Mouse (Mus musculus) heart, embryonic 15.5 days (tissue): ENCODE results near the gene Ckap5. TPM values are rescaled to one million over a fixed set of nuclear protein-coding genes. Genes with fewer than 3 reads are reported as not detected.
A peak's percentile ranks its signal among the peaks of the same experiment; 100 is the strongest.
"Not testable (repeated sequence)": the region's sequence is repeated elsewhere in the genome, so short reads cannot be mapped to it uniquely, and the experiment has no call there.

Source experiments
- ATAC-seq: fragments of 200-750 bp; cut with Nextera tagmentation; replicated peaks from 2 replicates; pipeline ENCODE4 v1.8.0; 2017; ENCODE audit warnings: low read depth, moderate TSS enrichment; ENCODE audit not compliant: insufficient number of reproducible peaks, insufficient read depth, low FRiP score
- H3K27ac ChIP-seq: fragments of 300-500 bp; sonication (generic); 2 replicates; pipeline ENCODE4 v1.5.1; 2015; ENCODE audit warnings: mild to moderate bottlenecking, inconsistent platforms
- H3K27me3 ChIP-seq: fragments of 300-500 bp; sonication (generic); 2 replicates; pipeline ENCODE4 v1.6.1; 2015; ENCODE audit warnings: inconsistent platforms
- H3K36me3 ChIP-seq: fragments of 300-500 bp; sonication (generic); 2 replicates; pipeline ENCODE4 v1.6.1; 2015; ENCODE audit warnings: mild to moderate bottlenecking, inconsistent platforms
- H3K4me1 ChIP-seq: fragments of 300-500 bp; sonication (generic); replicated peaks from 2 replicates; pipeline ENCODE4 v1.6.1; 2015; ENCODE audit warnings: inconsistent platforms
- H3K4me2 ChIP-seq: fragments of 300-500 bp; sonication (generic); 2 replicates; pipeline ENCODE4 v1.6.1; 2015; ENCODE audit warnings: inconsistent platforms, mild to moderate bottlenecking, moderate library complexity
- H3K4me3 ChIP-seq: fragments of 300-500 bp; sonication (generic); 2 replicates; pipeline ENCODE4 v1.5.1; 2015; ENCODE audit warnings: mild to moderate bottlenecking, inconsistent platforms
- H3K9ac ChIP-seq: fragments of 300-500 bp; sonication (generic); 2 replicates; pipeline ENCODE4 v1.6.1; 2015; ENCODE audit warnings: mild to moderate bottlenecking, inconsistent platforms
- H3K9me3 ChIP-seq: fragments of 300-500 bp; sonication (generic); replicated peaks from 2 replicates; pipeline ENCODE4 v1.6.1; 2016; ENCODE audit warnings: inconsistent platforms
- WGBS: fragments of 180-500 bp; shearing (Covaris S2); methylation state at CpG from one replicate; pipeline ENCODE4 v1.1.7; 2015; ENCODE audit warnings: mixed read lengths; 5-methylcytosine and 5-hydroxymethylcytosine counted together
- polyA plus RNA-seq: library from polyadenylated mRNA; unstranded; fragments of >200 nt; fragmentation: Nextera tagmentation; extraction: Ambion mirVana; gene quantifications from 2 replicates; pipeline ENCODE4 v1.2.1, GENCODE M21; 2015

The Ckap5 gene
- polyA plus RNA-seq, 1 experiment from 2014 or later: 65.8 TPM

- no peaks in the 10 kb centered on the region for H3K36me3 ChIP-seq
- no peaks in the 10 kb centered on the region for H3K27me3 ChIP-seq
- 20% methylated on average over 2 of the region's 2 CpGs for WGBS
- H3K4me2 ChIP-seq: no peak overlapping the region
- no peak overlapping the region for H3K9ac ChIP-seq
- no peak overlapping the region for H3K27ac ChIP-seq
- H3K4me1 ChIP-seq: peaks cover 5% of the 10 kb centered on the region
- no peaks in the 10 kb centered on the region for H3K9me3 ChIP-seq
- no peak for ATAC-seq
- no peak overlapping the region for H3K4me3 ChIP-seq
Observed at GRCm38 (mm10) chr2:91517186-91517585, 9.4 kb upstream of the Ckap5 start.

DNA sequence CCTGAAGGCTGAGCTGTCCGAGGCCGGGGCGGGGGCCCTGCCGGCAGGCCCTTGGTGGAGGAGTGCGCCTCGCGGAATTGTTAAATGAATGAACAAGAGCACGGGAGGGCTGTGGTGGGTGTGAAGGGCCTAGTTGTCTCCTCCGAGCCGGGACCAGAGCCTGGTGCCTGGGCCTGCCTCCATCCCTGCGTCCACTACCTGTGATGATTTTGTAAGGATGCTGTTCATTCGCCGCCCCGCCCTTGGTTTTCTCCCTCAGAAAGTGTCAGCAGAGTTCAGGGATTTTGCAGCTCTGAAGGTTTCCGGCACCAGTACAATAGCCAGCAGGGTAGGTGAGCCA is 555 bp downstream of the Ckap5 start:
- H3K9me3 ChIP-seq: no peaks in the 10 kb centered on the region
- no peaks in the 10 kb centered on the region for H3K27me3 ChIP-seq
- H3K4me2 ChIP-seq: peak overlapping the region; percentile 70
- H3K4me3 ChIP-seq: peak overlapping the region; percentile 93
- 1% methylated on average over 15 of the region's 15 CpGs for WGBS
- H3K27ac ChIP-seq: peak overlapping the region; percentile 84
- H3K36me3 ChIP-seq: peaks cover 11% of the 10 kb centered on the region
- H3K9ac ChIP-seq: peak overlapping the region; percentile 90
- peak; percentile 69; the same call in 1 of the 2 replicates for ATAC-seq
- H3K4me1 ChIP-seq: peaks cover 4% of the 10 kb centered on the region

DNA sequence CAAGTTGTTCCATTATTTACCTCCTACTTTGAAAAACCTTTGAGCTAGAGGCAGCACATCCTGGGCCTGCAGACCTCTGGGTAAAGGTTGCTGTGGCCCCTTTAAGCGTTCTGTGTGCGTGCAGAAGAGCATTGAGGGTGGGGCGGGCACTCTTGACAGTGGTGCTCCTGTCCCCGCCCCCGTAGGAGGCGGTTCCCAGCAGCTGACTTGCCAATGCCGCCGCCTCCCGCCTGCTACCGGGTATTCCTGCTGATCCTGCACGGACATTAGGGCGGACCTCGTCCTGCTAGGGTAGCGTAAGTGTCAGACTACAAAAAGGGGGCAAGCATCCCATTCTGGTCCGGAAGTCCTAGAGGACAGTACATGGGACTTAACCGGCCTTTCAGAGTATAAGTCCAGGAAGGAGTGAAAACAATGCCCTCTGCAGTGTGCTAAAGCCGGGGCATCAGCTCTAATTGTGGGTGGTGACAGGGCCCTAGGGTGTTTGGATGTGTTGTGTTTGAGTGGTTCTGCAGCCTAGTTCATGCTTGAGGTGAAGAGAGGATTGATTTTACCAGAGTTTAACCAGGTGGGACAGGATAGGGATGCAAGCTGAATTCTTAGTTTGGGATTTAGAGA is 11.1 kb downstream of the Ckap5 start:
- peak overlapping the region; percentile 82 for H3K27ac ChIP-seq

GRCm38 (mm10) chr2:91568125-91568524 is 41.6 kb downstream of the Ckap5 start:
- Histone ChIP-seq H3K27me3 (no peaks in the 10 kb centered on the region), H3K9ac (no peak overlapping the region), H3K9me3 (no peaks in the 10 kb centered on the region), H3K4me2 (no peak overlapping the region), H3K36me3 (peaks cover 83% of the 10 kb centered on the region), H3K27ac (no peak overlapping the region), H3K4me3 (no peak overlapping the region), H3K4me1 (no peaks in the 10 kb centered on the region)
- 83% methylated on average over 2 of the region's 2 CpGs for WGBS
- no peak for ATAC-seq

More for the DNA sequence above, 11.1 kb downstream of the Ckap5 start:
- Histone ChIP-seq H3K4me1 (peaks cover 13% of the 10 kb centered on the region), H3K9me3 (no peaks in the 10 kb centered on the region), H3K27me3 (no peaks in the 10 kb centered on the region), H3K4me3 (peak overlapping the region; percentile 57), H3K4me2 (peak overlapping the region; percentile 73), H3K9ac (peak overlapping the region; percentile 52; the same call in 1 of the 2 replicates), H3K36me3 (no peaks in the 10 kb centered on the region)
- WGBS: 2% methylated on average over 17 of the region's 17 CpGs
- peak; percentile 99 for ATAC-seq

DNA sequence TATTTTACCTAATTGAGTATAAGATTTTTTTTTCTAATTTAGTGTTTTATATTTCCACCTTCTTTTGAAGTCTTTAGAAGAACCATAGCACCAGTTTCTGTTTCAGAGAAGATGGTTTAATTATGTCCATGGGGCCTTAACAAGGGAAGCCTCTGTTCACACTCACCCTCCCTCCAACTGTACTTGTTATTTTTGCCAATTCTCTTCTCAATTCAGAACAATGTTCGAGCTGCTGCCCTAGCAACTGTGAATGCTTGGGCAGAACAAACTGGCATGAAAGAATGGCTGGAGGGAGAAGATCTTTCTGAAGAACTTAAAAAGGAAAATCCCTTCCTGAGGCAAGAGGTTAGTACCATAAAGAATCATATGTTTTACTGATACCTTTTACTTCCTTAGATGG is 54.3 kb downstream of the Ckap5 start:
- Histone ChIP-seq H3K27ac (no peak overlapping the region), H3K4me2 (no peak overlapping the region), H3K9ac (no peak overlapping the region), H3K27me3 (no peaks in the 10 kb centered on the region), H3K4me1 (no peaks in the 10 kb centered on the region), H3K9me3 (no peaks in the 10 kb centered on the region; the same call in 1 of the 2 replicates), H3K36me3 (peaks cover 68% of the 10 kb centered on the region), H3K4me3 (no peak overlapping the region)
- 86% methylated on average over 1 of the region's 1 CpGs for WGBS
- no peak for ATAC-seq

DNA sequence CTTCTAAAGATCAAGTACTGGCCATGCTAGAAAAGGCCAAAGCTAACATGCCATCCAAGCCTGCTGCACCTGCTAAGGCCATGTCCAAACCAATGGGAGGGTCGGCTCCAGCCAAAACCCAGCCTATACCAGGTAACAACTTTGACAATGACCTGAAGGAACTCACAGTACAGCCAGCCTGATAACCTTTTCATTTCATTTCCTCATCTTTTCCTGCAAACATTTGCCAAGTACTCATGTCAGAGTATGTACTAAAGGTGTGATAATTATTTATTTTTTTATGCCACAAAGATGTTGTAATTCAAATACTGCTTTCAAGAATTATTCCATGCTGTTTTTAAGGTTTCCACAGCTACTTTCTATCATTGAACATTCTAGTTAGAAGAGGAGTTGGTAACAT is 59.7 kb downstream of the Ckap5 start:
- ATAC-seq: no peak
- H3K27ac ChIP-seq: no peak overlapping the region
- 86% methylated on average over 1 of the region's 1 CpGs for WGBS
- no peak overlapping the region for H3K4me3 ChIP-seq
- no peak overlapping the region for H3K9ac ChIP-seq
- H3K27me3 ChIP-seq: no peaks in the 10 kb centered on the region
- H3K4me1 ChIP-seq: no peaks in the 10 kb centered on the region
- H3K4me2 ChIP-seq: no peak overlapping the region
- H3K9me3 ChIP-seq: no peaks in the 10 kb centered on the region
- peaks cover 69% of the 10 kb centered on the region for H3K36me3 ChIP-seq

DNA sequence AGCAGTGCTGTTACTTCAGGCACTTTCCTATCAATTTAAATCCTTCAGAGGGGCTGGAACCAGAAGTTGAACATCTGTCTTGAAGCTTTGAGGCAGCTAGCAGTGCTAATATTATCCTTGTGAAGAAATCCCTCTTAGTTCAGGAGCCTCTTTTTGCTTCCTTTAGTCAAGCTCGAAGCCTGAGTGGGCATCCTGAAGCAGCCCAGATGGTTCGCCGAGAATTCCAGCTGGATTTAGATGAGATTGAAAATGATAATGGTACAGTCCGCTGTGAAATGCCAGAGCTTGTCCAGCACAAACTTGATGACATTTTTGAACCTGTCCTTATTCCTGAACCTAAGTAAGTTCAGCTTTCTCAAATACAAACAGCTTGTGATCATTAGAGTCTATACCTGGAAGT is 73.9 kb downstream of the Ckap5 start:
- H3K9ac ChIP-seq: no peak overlapping the region
- WGBS: 94% methylated on average over 4 of the region's 4 CpGs
- no peak for ATAC-seq
- no peak overlapping the region for H3K4me3 ChIP-seq
- no peaks in the 10 kb centered on the region for H3K27me3 ChIP-seq
- H3K4me2 ChIP-seq: no peak overlapping the region
- H3K27ac ChIP-seq: no peak overlapping the region
- peaks cover 75% of the 10 kb centered on the region for H3K36me3 ChIP-seq
- H3K4me1 ChIP-seq: no peaks in the 10 kb centered on the region
- H3K9me3 ChIP-seq: no peaks in the 10 kb centered on the region

DNA sequence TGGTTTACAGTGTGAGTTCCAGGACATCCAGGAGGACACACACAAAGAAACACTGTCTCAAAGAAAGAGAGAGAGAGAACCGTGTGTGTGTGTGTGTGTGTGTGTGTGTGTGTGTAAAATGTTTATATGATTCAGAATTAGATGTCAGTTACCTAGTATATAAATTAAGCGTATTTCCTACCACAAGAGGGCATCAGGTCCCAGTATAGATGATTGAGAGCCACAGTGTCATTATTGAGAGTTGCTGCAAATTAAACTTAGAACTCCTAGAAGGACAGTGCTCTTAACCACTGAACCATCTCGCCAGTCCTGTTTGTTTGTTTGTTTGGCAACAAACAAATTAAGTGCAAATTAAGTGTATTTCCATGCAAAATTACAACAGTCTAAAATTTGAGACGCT is 75.8 kb downstream of the Ckap5 start:
- 92% methylated on average over 4 of the region's 4 CpGs for WGBS

DNA sequence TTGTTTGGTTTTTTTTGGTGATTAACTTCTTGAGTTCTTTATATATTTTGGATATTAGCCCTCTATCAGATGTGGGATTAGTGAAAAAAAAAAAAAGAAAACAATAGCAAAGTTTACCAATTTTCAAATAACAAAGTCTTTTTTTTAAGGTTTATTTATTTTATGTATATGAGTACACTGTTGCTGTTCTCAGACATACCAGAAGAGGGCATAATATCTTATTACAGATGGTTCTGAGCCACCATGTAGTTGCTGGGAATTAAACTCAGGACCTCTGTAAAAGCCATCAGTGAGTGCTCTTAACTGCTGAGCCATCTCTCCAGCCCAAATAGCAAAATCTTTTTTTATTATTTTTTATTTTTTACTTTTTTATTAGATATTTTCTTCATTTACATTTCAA is 82.8 kb downstream of the Ckap5 start:
- not testable (repeated sequence) for H3K4me3 ChIP-seq

More for the DNA sequence above, 75.8 kb downstream of the Ckap5 start:
- no peak for ATAC-seq
- no peak overlapping the region for H3K4me2 ChIP-seq
- H3K4me3 ChIP-seq: no peak overlapping the region
- H3K27me3 ChIP-seq: no peaks in the 10 kb centered on the region
- H3K36me3 ChIP-seq: peaks cover 74% of the 10 kb centered on the region
- H3K9ac ChIP-seq: no peak overlapping the region
- H3K9me3 ChIP-seq: no peaks in the 10 kb centered on the region
- H3K27ac ChIP-seq: no peak overlapping the region
- no peaks in the 10 kb centered on the region for H3K4me1 ChIP-seq

DNA sequence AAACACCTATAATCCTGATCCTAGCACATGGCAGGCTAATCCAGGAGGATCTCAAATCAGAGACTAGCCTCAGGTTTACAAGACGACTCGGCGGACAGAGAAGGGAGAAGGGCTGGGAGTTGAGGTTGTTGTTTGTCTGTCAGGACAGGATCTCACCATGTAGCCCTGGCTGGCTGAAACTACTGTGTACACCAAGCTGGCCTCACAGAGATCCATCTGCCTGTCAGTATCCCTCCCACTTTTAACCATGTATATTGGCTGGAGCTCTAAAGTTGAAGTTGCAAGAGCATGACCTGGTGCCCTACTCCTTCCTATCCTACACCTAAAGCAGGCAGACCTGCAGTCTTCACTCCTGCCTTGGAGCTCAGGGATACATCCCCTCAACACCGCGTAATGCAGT is 95.8 kb downstream of the Ckap5 start:
- Histone ChIP-seq H3K4me3 (no peak overlapping the region), H3K4me2 (no peak overlapping the region), H3K9ac (no peak overlapping the region), H3K36me3 (peaks cover 49% of the 10 kb centered on the region), H3K27ac (no peak overlapping the region), H3K27me3 (no peaks in the 10 kb centered on the region), H3K9me3 (no peaks in the 10 kb centered on the region), H3K4me1 (no peaks in the 10 kb centered on the region)
- ATAC-seq: no peak
- WGBS: 89% methylated on average over 5 of the region's 5 CpGs

More for the DNA sequence above, 82.8 kb downstream of the Ckap5 start:
- H3K4me1 ChIP-seq, H3K9me3 ChIP-seq, H3K4me2 ChIP-seq, H3K9ac ChIP-seq, H3K27me3 ChIP-seq, H3K27ac ChIP-seq, ATAC-seq: not testable (repeated sequence)
- peaks cover 68% of the 10 kb centered on the region for H3K36me3 ChIP-seq

DNA sequence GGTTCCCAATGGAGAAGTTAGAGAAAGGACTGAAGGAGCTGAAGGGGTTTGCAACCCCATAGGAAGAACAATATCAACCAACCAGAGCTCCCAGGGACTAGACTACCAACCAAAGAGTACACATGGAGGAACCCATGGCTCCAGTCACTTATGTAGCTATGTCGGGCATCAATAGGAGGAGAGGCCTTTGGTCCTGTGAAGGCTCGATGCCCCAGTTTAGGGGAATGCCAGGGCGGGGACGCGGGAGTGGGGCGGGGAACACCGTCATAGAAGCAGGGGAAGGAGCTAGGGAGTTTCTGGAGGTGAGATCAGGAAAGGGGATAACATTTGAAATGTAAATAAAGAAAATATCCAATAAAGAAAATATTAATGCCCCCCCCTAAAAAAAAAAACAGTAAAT is 96.8 kb downstream of the Ckap5 start:
- 93% methylated on average over 7 of the region's 7 CpGs for WGBS

GRCm38 (mm10) chr2:91627486-91627885 is 100.9 kb downstream of the Ckap5 start:
- H3K4me3 ChIP-seq: no peak overlapping the region
- no peak for ATAC-seq
- no peak overlapping the region for H3K9ac ChIP-seq
- H3K9me3 ChIP-seq: no peaks in the 10 kb centered on the region
- H3K27ac ChIP-seq: no peak overlapping the region
- no peaks in the 10 kb centered on the region for H3K27me3 ChIP-seq
- peaks cover 5% of the 10 kb centered on the region; the same call in 1 of the 2 replicates for H3K36me3 ChIP-seq
- no peak overlapping the region for H3K4me2 ChIP-seq
- H3K4me1 ChIP-seq: no peaks in the 10 kb centered on the region
- 70% methylated on average over 5 of the region's 5 CpGs for WGBS

More for the DNA sequence above, 96.8 kb downstream of the Ckap5 start:
- not testable (repeated sequence) for H3K27ac ChIP-seq, ATAC-seq, H3K4me3 ChIP-seq, H3K9me3 ChIP-seq, H3K9ac ChIP-seq, H3K27me3 ChIP-seq, H3K4me2 ChIP-seq, H3K4me1 ChIP-seq
- peaks cover 39% of the 10 kb centered on the region for H3K36me3 ChIP-seq
